Mouse (Mus musculus) embryo, embryonic 11 days (tissue): ENCODE results near the gene Gm21981.
"Not testable (repeated sequence)": the region's sequence is repeated elsewhere in the genome, so short reads cannot be mapped to it uniquely, and the experiment has no call there.

Experiments
- DNase-seq: peaks from one replicate; pipeline ENCODE4 v3.0.0-alpha.2; 2015

The Gm21981 gene

DNA sequence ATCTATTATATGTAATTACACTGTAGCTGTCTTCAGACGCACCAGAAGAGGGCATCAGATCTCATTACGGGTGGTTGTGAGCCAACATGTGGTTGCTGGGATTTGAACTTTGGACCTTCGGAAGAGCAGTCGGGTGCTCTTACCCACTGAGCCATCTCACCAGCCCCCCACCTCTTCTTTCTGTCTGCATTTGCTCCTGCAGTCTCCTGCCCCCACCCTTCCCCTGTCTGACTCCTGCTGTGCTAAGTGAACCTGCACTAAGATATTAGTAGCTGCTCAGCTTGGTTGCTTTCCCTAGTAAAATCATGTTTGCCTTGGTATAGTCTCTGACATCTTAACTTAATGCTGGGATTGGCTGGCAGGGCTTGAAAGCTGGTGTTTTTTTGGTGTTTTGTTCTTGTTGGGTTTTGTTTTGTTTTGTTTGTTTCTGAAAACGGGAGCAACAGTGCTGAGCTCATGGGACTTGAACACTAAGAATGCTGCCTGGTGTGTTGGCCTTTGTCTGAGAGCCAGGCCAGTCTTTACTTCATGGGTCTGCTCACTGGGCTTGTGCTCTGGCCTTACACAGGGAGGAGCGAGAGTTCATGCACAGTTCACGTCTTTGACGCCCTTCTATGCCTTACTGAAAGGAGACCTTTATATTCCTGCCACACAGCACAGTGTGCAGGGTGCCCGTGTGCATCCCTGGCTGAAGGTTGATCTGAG, 31.1 kb downstream of the Gm21981 start:
- peak; percentile 60 for DNase-seq

DNA sequence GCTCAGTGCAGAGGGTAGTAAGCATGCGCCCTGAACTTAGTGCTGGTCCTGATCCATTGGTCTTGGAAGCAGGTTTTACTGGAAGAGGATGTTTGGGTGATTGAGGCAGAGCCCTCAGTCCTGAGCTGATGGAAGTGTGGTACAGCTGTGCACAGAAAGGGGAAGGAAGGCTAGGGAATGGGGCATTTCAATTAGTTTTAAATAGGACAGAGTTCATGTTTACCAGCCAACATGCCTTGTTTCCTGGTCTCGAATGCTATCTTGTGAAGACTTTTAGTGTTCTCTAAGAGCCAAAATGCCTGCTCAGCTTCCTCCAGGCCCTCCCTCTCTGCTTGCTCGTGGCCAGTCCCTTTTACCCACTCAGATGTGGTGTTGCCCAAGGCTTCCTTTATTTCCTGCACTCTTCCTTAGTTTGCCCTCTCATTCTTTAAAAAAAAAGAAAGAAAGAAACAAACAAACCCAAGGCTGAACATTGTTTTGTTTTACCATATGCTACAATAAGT, 35.5 kb downstream of the Gm21981 start:
- no peak for DNase-seq

DNA sequence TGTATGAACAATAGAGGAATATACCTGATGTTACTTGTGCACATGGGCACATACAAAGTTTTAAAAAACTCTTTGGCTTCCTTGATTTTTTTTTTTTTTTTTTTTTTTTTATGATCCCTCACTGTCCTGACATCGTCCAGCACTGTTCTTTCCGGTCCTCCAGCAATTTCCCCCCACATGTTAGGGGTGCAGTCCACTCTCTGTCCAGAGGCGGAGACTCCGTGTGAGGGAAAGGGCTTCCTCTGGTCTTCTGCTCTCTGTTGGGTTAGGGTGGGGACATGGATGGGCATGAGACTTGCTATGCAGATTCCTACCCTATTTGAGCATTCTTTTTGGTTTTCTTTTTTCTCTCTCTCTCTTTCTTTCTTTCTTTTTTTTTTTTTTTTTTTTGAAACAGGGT, 36.4 kb downstream of the Gm21981 start:
- DNase-seq = no peak

DNA sequence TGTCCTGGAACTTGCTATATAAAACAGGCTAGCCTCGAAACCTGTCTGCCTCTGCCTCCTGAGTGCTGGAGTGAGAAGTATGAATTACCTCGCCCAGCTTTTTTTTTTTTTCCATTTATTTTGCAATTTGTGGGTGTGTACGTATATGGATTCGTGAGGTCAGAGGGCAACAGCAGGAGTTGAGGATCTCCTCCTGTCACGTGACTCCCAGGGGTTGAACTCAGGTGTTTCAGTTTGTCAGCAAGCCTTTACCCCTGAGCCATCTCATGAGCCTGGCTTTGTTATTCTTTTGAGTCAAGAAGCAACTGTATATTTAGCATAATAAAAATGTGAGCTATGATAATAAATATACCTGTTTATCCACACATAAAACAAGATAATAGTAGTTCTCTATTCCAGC, 38.6 kb downstream of the Gm21981 start:
- no peak for DNase-seq

DNA sequence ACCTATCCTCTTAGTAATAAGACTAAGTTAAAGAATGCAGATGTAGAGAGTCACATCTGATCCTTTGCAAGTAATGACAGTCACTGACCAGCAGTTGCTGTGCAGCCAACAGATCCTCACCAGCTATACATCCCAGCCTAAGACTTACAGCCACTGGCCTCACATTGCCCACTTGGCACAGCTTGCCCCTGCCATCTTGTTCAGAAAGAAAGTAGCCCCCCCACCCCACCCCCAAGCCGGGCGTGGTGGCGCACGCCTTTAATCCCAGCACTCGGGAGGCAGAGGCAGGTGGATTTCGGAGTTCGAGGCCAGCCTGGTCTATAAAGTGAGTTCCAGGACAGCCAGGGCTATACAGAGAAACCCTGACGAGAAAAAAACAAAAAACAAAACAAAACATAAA, 39.9 kb downstream of the Gm21981 start:
- not testable (repeated sequence) for DNase-seq

DNA sequence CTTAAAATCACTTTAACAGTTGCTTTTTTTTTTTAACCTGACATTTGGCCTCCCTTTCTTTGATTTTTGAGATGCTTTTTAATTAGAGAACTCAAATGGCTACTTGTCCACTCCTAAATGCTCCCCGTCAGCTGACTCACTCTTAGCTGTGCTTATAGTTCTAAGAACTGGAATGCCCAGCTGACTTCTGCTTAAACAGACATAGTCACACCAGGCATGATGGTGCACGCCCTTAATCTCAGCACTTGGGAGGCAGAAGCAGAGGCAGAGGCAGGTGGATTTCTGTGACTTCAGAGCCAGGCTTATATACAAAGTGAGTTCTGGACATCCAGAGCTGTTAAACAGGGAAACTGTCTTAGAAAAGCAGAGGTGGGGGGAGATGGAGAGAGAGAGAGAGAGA, 42.3 kb downstream of the Gm21981 start:
- no peak for DNase-seq

DNA sequence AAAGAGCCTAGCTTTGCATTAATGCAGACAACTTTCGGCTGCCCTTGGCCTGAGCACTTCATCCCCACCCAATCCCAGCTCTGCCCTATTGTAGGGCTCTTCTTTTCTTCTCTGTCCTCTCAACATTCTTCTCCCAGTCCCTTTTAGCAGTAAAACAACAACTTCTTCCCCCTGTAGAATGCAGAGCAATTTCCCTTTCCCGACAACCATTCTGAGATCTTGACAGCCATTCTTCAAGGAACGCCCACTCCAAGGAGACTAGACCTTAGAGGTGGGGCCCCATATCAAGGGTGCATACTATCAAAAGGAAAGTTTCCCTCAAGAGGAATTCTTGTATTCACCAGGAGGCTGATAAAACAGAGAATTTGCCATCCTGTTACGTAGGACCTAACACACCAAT, 45.3 kb downstream of the Gm21981 start:
- peak; percentile 20 for DNase-seq

DNA sequence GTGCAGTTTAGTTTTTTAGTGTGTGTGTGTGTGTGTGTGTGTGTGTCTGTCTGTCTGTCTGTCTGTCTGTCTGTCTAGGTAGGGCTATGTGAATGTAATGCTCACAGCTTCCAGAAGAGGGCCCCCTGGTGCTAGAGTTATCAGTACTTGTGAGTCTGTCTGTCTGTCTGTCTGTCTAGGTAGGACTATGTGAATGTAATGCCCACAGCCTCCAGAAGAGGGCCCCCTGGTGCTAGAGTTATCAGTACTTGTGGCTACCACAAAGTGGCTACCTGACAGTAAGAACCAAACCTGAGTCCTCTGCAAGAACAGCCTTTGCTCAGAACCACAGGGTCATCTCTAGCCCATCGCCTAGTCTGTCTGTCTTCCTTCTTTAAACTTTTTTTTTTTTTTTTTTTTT, 47.6 kb downstream of the Gm21981 start:
- peak; percentile 74 for DNase-seq

DNA sequence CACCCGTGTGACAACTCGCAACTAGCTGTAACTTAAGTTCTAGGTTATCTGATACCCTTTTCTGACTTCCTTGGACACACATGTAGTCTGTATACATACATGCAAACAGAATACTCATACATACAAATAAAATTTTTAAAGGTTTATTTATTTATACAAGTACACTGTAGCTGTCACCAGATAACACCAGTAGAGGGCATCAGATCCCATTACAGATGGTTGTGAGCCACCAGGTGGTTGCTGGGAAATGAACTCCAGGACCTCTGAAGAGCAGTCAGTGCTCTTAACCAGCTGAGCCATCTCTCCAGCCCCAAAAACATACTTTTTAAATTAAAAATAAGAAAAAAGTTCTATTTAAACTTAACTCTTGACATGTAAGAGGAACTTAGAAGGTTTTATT, 51.3 kb downstream of the Gm21981 start:
- DNase-seq = no peak
